Mouse (Mus musculus) embryonic fibroblast, embryonic 13.5 days (primary cell): ENCODE measurements at regions not wholly inside any gene's neighbourhood (a gene's known extent, or its start where the extent isn't known, plus 50 kb on each side); places are given as distances from the start of the nearest gene placed in this dataset.

Experiments used
- CTCF ChIP-seq: IDR thresholded peaks from 2 replicates; pipeline ENCODE4 v1.5.1; 2011; ENCODE audit warnings: mild to moderate bottlenecking, control low read depth, low read length, moderate library complexity, borderline replicate concordance; ENCODE audit not compliant: insufficient read depth
- POLR2A ChIP-seq: IDR thresholded peaks from 2 replicates; pipeline ENCODE4 v1.6.1; 2011; ENCODE audit warnings: low read depth, mild to moderate bottlenecking, control low read depth, low read length, moderate library complexity

DNA sequence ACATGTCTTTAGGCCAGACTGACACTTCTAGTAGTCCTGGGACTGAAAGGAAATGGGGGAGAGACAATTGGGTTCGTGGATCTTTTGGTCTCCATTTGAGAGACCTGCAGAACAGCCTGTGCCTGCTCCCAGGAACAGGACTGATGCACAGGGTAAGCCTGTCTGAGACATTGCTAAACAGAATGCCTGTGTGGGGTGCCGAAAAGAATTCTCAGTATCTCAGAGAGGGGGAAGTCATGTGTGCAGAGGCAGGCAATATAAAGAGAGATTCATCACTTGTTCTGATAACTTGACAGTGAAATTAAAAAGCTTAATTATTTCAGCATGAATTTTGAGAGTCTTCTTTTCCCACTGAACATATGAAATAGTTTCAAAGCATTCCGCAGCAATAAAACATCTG is 268.7 kb downstream of the Rnf144a start:
- TF ChIP-seq CTCF (no peak), POLR2A (no peak)
